Mouse (Mus musculus): ENCODE results near the gene Eef1akmt4. TPM values are rescaled to one million over a fixed set of nuclear protein-coding genes. Genes with fewer than 3 reads are reported as not detected.
"Not testable (repeated sequence)": the region's sequence is repeated elsewhere in the genome, so short reads cannot be mapped to it uniquely, and the experiment has no call there.

The Eef1akmt4 gene
- polyA plus RNA-seq, 1 experiment from 2014 or later, result 15.4 TPM

DNA sequence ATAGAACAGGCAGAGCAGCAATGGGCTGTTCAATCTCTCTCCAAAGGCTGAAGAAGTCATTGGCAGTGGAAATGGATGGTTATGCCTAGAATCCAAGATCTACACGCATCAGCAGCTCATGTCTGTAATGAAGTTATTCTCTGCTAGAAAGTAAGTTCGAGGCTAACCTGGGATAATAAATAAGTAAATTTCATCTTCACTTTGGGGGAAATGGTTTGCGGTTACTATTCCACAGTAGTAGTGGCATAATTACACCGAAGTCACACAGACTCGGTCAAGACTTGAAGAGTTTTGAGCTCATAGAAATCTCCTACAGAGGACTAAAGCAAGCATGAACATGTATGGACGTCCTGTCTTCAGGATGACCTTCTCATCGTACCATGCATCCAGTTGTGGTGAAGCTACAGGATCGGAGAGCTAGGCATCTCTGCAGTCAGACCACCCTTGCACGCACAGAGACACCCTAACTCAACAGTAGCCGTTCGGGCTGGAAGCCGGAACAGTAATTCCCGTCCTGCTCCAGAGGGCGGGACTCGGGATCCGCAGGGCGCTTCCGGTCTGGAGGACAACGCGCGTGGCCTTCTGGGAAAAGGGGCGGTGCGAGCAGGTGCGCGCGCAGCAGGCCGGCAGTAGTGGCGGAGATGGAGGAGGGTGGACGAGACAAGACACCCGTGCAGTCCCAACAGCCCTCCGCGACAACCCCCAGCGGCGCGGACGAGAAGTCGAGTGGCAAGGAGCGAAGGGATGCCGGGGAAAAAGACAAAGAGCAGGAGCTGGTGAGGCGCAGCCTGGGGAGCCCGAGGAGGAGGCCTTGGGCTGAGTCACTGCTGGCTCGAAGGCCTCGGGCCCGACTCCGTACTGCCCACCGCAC is 39.9 kb downstream of the Eef1akmt4 start, which contains the start of gene Psmd2:
Psmd2 (plus strand) TSS at position 577 of the 871 bp plus-strand sequence.
- peak within 1 kb of the TSS; percentile 83 for H3K27ac ChIP-seq (ENCODE audit: low read length)
- no peaks in the 10 kb centered on the region for H3K9me3 ChIP-seq (ENCODE audit: control insufficient read depth, low read length)
- peak; percentile 97 for ATAC-seq
- no peaks in the 10 kb centered on the region for H3K27me3 ChIP-seq (replicated peaks; ENCODE audit: control insufficient read depth, insufficient read depth, low read length)
- WGBS, result 3% methylated on average over 42 of the region's 46 CpGs
- H3K4me1 ChIP-seq (replicated peaks; ENCODE audit: control insufficient read depth, insufficient read depth, low read length), result peaks cover 18% of the 10 kb centered on the region
- H3K4me2 ChIP-seq (ENCODE audit: low read length), result peak within 1 kb of the TSS; percentile 99
- peak within 1 kb of the TSS; percentile 86 for H3K4me3 ChIP-seq (replicated peaks; ENCODE audit: low read length)
- H3K9ac ChIP-seq (replicated peaks; ENCODE audit: low read depth, low read length), result peak within 1 kb of the TSS; percentile 90
- H3K36me3 ChIP-seq (ENCODE audit: control insufficient read depth, insufficient read depth), result peaks cover 12% of the 10 kb centered on the region

DNA sequence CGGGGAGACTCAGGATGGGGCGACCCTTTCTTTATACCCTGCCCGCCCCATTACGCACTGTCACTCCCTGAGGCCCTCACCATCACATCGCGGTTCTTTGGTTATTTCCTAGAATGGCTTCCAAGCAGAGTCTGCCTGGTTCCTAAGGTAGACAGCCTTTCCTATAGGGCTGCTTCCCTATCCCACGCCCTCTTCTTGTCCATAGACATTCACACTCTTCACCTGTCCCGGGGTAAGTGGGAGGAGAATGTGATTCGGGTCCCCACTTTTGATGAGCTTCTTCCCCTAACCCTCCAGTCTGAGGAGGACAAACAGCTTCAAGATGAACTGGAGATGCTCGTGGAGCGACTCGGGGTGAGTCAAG is 40.5 kb downstream of the Eef1akmt4 start:
- Histone ChIP-seq H3K27ac (ENCODE audit: low read length) (peak overlapping the region; percentile 83; the same call in 1 of the 2 replicates), H3K4me3 (replicated peaks; ENCODE audit: low read length) (peak overlapping the region; percentile 86), H3K9ac (replicated peaks; ENCODE audit: low read depth, low read length) (peak overlapping the region; percentile 90), H3K36me3 (ENCODE audit: control insufficient read depth, insufficient read depth) (peaks cover 17% of the 10 kb centered on the region), H3K9me3 (ENCODE audit: control insufficient read depth, low read length) (no peaks in the 10 kb centered on the region), H3K27me3 (replicated peaks; ENCODE audit: control insufficient read depth, insufficient read depth, low read length) (no peaks in the 10 kb centered on the region), H3K4me1 (replicated peaks; ENCODE audit: control insufficient read depth, insufficient read depth, low read length) (peaks cover 18% of the 10 kb centered on the region), H3K4me2 (ENCODE audit: low read length) (peak overlapping the region; percentile 99)
- 9% methylated on average over 12 of the region's 12 CpGs for WGBS
- no peak for ATAC-seq

DNA sequence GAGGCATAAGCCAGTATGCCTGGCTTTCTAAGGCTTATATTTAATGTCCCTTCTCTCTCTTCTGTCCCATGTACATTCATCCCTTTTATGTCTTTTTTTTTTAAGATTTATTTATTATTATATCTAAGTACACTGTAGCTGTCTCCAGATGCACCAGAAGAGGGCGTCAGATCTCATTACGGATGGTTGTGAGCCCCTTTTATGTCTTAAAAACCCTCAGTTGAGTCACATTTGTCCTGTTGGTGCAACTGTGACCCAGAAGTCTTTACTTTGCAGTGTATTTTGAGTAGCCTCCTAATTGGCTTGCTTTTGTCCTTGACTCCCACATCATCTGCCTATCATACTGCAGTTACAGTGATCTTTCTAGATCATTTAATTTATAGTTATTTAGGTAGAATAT is 41.9 kb downstream of the Eef1akmt4 start:
- no peaks in the 10 kb centered on the region for H3K9me3 ChIP-seq (ENCODE audit: control insufficient read depth, low read length)
- 32% methylated on average over 2 of the region's 2 CpGs for WGBS
- ATAC-seq, result no peak
- H3K27me3 ChIP-seq (replicated peaks; ENCODE audit: control insufficient read depth, insufficient read depth, low read length), result no peaks in the 10 kb centered on the region
- peaks cover 18% of the 10 kb centered on the region for H3K4me1 ChIP-seq (replicated peaks; ENCODE audit: control insufficient read depth, insufficient read depth, low read length)
- H3K9ac ChIP-seq (replicated peaks; ENCODE audit: low read depth, low read length), result no peak overlapping the region
- no peak overlapping the region for H3K4me3 ChIP-seq (replicated peaks; ENCODE audit: low read length)
- H3K27ac ChIP-seq (ENCODE audit: low read length), result no peak overlapping the region
- no peak overlapping the region for H3K4me2 ChIP-seq (ENCODE audit: low read length)
- peaks cover 30% of the 10 kb centered on the region for H3K36me3 ChIP-seq (ENCODE audit: control insufficient read depth, insufficient read depth)

DNA sequence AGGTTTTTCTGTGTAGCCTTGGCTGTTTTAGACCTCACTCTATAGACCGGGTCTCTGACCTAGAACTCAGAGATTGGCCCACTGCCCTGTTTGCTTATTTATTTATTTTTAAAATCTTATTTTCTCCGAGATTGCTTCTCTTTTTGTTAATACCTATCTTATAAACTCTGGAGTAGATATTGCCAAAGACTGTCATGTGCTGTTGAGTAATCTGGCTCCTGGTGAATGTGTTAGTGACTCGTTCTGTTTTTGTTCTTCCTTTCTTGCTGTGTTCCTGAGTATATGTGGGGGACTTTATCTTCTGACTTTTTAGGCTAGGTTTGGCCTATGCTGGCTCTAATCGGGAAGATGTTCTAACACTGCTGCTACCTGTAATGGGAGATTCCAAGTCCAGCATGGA is 46.3 kb downstream of the Eef1akmt4 start:
- Histone ChIP-seq H3K4me2 (ENCODE audit: low read length) (no peak overlapping the region), H3K4me3 (replicated peaks; ENCODE audit: low read length) (no peak overlapping the region), H3K9ac (replicated peaks; ENCODE audit: low read depth, low read length) (no peak overlapping the region), H3K27me3 (replicated peaks; ENCODE audit: control insufficient read depth, insufficient read depth, low read length) (no peaks in the 10 kb centered on the region), H3K9me3 (ENCODE audit: control insufficient read depth, low read length) (no peaks in the 10 kb centered on the region), H3K27ac (ENCODE audit: low read length) (no peak overlapping the region), H3K4me1 (replicated peaks; ENCODE audit: control insufficient read depth, insufficient read depth, low read length) (peaks cover 6% of the 10 kb centered on the region), H3K36me3 (ENCODE audit: control insufficient read depth, insufficient read depth) (peaks cover 49% of the 10 kb centered on the region)
- ATAC-seq, result no peak
- 96% methylated on average over 4 of the region's 4 CpGs for WGBS

DNA sequence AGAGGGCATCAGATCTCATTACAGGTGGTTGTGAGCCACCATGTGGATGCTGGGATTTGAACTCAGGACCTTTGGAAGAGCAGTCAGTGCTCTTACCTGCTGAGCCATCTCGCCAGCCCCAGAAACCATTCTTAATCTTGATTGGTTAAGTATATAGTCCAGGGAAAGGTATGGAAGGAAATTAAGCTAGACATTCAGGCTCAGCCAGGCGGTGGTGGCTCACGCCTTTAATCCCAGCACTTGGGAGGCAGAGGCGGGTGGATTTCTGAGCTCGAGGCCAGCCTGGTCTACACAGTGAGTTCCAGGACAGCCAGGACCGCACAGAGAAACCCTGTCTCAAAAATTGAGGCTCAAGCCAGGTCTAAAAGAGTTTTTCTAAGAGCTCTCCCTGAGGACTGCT is 56.6 kb downstream of the Eef1akmt4 start, which contains the start of gene Eif4g1:
Eif4g1 (plus strand) TSS at position 301 of the 400 bp plus-strand sequence.
- H3K4me1 ChIP-seq (replicated peaks; ENCODE audit: control insufficient read depth, insufficient read depth, low read length); H3K4me3 ChIP-seq (replicated peaks; ENCODE audit: low read length); H3K27ac ChIP-seq (ENCODE audit: low read length); H3K9me3 ChIP-seq (ENCODE audit: control insufficient read depth, low read length); H3K9ac ChIP-seq (replicated peaks; ENCODE audit: low read depth, low read length); H3K27me3 ChIP-seq (replicated peaks; ENCODE audit: control insufficient read depth, insufficient read depth, low read length); H3K4me2 ChIP-seq (ENCODE audit: low read length); ATAC-seq; H3K36me3 ChIP-seq (ENCODE audit: control insufficient read depth, insufficient read depth): not testable (repeated sequence)
- 96% methylated on average over 5 of the region's 6 CpGs for WGBS

MicroRNA genes within 50 kb of the gene (microRNA counts, 519-probe panel; counts per million panel counts)
- microRNA mmu-miR-1224, result 2,263 counts per million, percentile 50 among the panel's probes with 10 or more counts

Small RNA genes lying within 50 kb of the gene (microRNA-seq; reads per million reads assigned to microRNA genes)
- 12.7 reads per million, percentile 31 among the genes with 10 or more reads in this experiment for gene Mir1224

Other genes with a start within 250 kb of the Eef1akmt4 start
- 164 and 185 TPM in 2 replicates for gene Abcc5, start 185.2 kb upstream of the Eef1akmt4 start, polyA plus RNA-seq (2015; fragmentation: Nextera tagmentation; extraction: Ambion mirVana)
- gene Eif2b5, start 112.8 kb upstream of the Eef1akmt4 start, polyA plus RNA-seq (2015; fragmentation: Nextera tagmentation; extraction: Ambion mirVana), result 104 and 107 TPM in 2 replicates
- 30.6 and 37.0 TPM in 2 replicates for gene Dvl3, start 94.6 kb upstream of the Eef1akmt4 start, polyA plus RNA-seq (2015; fragmentation: Nextera tagmentation; extraction: Ambion mirVana)
- 1,152 and 1,198 TPM in 2 replicates for gene Ap2m1, start 76.1 kb upstream of the Eef1akmt4 start, polyA plus RNA-seq (2015; fragmentation: Nextera tagmentation; extraction: Ambion mirVana)
- gene Abcf3, start 63.0 kb upstream of the Eef1akmt4 start, polyA plus RNA-seq (2015; fragmentation: Nextera tagmentation; extraction: Ambion mirVana), result 77.8 and 84.6 TPM in 2 replicates
- 5.4 and 7.3 TPM in 2 replicates for gene Vwa5b2, start 22.1 kb upstream of the Eef1akmt4 start, polyA plus RNA-seq (2015; fragmentation: Nextera tagmentation; extraction: Ambion mirVana)
- gene Gm49333, start within 50 bp of the Eef1akmt4 start, polyA plus RNA-seq (2015; fragmentation: Nextera tagmentation; extraction: Ambion mirVana), result not detected in 2 replicates
- 30.9 and 34.0 TPM in 2 replicates for gene Alg3, start 142 bp downstream of the Eef1akmt4 start, polyA plus RNA-seq (2015; fragmentation: Nextera tagmentation; extraction: Ambion mirVana)
- 18.8 and 22.5 TPM in 2 replicates for gene Camk2n2, start 9.7 kb downstream of the Eef1akmt4 start, polyA plus RNA-seq (2015; fragmentation: Nextera tagmentation; extraction: Ambion mirVana)
- 12.4 and 17.0 TPM in 2 replicates for gene Ece2, start 18.2 kb downstream of the Eef1akmt4 start, polyA plus RNA-seq (2015; fragmentation: Nextera tagmentation; extraction: Ambion mirVana)
- gene Psmd2, start 40.1 kb downstream of the Eef1akmt4 start, polyA plus RNA-seq (2015; fragmentation: Nextera tagmentation; extraction: Ambion mirVana), result 401 and 408 TPM in 2 replicates
- gene Eif4g1, start 56.7 kb downstream of the Eef1akmt4 start, polyA plus RNA-seq (2015; fragmentation: Nextera tagmentation; extraction: Ambion mirVana), result 131 and 142 TPM in 2 replicates
- gene Fam131a, start 81.6 kb downstream of the Eef1akmt4 start, polyA plus RNA-seq (2015; fragmentation: Nextera tagmentation; extraction: Ambion mirVana), result 57.4 and 65.3 TPM in 2 replicates
- 84.5 and 94.4 TPM in 2 replicates for gene Polr2h, start 106.1 kb downstream of the Eef1akmt4 start, polyA plus RNA-seq (2015; fragmentation: Nextera tagmentation; extraction: Ambion mirVana)
- 15.9 and 20.8 TPM in 2 replicates for gene Clcn2, start 106.2 kb downstream of the Eef1akmt4 start, polyA plus RNA-seq (2015; fragmentation: Nextera tagmentation; extraction: Ambion mirVana)
- 4.2 and 4.4 TPM in 2 replicates for gene Chrd, start 121.5 kb downstream of the Eef1akmt4 start, polyA plus RNA-seq (2015; fragmentation: Nextera tagmentation; extraction: Ambion mirVana)
- gene Thpo, start 122.9 kb downstream of the Eef1akmt4 start, polyA plus RNA-seq (2015; fragmentation: Nextera tagmentation; extraction: Ambion mirVana), result 0.83 and 1.5 TPM in 2 replicates

Measured in forebrain, embryonic 16.5 days (tissue).